Mouse (Mus musculus) B cell, adult 2 months (primary cell): ENCODE data around the gene Olfr1287.

Experiments used
- DNase-seq, 2 experiments: peaks; one replicate each; pipeline ENCODE4 v3.0.0; 2022

Gene Olfr1287

DNA sequence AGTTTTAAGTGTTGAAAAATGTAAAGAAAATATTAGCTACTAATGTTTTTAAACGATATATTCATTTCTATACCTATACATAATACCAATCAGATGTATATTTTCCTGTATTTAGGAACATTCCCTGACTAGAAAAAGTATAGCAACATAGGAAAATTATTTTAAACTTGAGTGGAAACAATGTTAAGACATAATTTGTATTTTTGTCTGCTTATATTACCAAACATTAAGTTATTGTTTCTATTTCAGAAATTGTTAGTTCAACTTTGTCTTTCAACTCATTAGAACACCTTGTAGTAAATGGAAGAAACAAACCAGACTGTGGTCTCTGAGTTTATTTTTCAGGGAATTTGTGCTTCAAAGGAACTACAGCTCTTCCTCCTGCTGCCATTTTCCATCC lies at the start of gene Olfr1287:
TSS of gene Olfr1287 (plus strand) at position 301 of the 400 bp plus-strand sequence.
- DNase-seq, result no peak

DNA sequence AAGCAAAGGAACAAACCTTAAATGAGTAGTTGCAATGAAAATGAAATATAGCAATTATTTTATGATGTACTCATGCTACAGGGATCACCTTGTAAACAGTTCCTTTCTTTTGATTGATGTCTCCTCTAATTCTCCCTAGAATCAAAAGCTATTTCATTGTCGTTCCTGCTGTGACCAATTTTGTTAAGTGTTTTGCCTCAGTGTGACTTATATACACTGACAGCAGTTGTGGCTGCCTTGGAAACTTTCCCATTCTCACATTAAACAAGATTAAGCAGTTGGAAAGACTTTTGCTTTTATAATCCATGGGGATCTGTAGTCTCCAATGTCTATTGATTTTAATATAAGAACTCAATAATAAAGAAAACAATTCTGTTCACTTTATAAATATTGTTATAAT lies 26.0 kb upstream of the Olfr1287 start, which contains the start of gene Olfr1286:
TSS of gene Olfr1286 (minus strand) at position 185 of the 400 bp plus-strand sequence.
- DNase-seq, result no peak

DNA sequence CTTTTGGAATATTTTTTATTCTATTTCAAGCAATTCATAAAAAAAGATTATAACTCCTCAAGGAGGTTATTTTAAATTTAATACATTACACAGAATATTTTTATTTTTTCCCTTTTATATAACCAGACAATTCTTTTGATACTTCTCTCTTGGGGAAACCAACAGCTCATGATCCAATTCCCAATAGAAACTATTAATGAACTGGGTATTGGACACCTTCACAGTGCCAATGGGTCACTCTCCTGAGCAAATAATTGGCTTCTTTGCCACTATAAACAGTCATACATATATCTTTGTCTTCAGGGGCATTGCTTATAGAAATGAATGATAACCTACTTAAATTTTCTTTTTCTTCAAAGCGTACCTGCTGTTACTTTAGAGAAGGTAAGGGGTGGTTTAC lies 24.9 kb downstream of the Olfr1287 start, which contains the start of gene Olfr1288:
TSS of gene Olfr1288 (plus strand) at position 301 of the 400 bp plus-strand sequence.
- no peak for DNase-seq

GRCm38 (mm10) chr2:111480519-111480918 lies 31.6 kb downstream of the Olfr1287 start, which contains the start of gene Olfr1289:
Gene Olfr1289 (plus strand): TSS chr2:111480819.
- no peak for DNase-seq

- DNase-seq, result no peak
Measured at GRCm38 (mm10) chr2:111493729-111494128, 44.8 kb downstream of the Olfr1287 start, which contains the start of gene Olfr1290. Gene Olfr1290 (minus strand): TSS chr2:111493829.

DNA sequence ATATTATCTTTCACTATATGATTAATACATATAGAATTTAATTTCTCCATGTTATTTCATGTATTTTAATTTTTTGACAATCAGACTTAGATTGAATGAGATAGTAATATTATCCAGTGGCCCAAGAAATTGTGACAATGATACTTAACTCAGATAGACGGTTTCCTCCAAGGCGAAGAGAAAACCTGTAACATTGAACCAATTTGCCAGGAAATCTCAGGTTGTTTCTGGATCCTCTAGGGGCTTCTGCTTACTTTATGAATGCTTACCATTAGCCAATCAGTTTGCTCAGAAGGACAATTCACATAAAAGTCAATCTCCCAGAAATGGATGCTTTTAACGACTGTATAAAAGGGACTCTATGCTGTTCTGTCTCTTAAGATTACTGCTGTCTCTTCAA lies 47.9 kb downstream of the Olfr1287 start, which contains the start of gene Olfr1291-ps1:
TSS of gene Olfr1291-ps1 (plus strand) at position 301 of the 400 bp plus-strand sequence.
- DNase-seq, result no peak
